Mouse (Mus musculus) liver, embryonic 14.5 days (tissue): ENCODE data around the gene Uqcc3. TPM values are rescaled to one million over a fixed set of nuclear protein-coding genes. Genes with fewer than 3 reads are reported as not detected.

Experiments
- ATAC-seq: fragments of 200-750 bp; cut with Nextera tagmentation; 2 replicates; pipeline ENCODE4 v1.8.0; 2017; ENCODE audit warnings: moderate number of reproducible peaks, mild to moderate bottlenecking, moderate library complexity; ENCODE audit not compliant: insufficient read depth
- DNase-seq, 3 experiments: peaks; one replicate each; pipeline ENCODE4 v3.0.0-alpha.2; 2012 to 2013; ENCODE audit warnings: low read depth in 3 of 3, low spot score in 3 of 3
- H3K27ac ChIP-seq: fragments of 300-500 bp; sonication (generic); 2 replicates; pipeline ENCODE4 v1.5.1; 2014; ENCODE audit warnings: moderate library complexity, mild to moderate bottlenecking, control low read depth, inconsistent platforms
- H3K27me3 ChIP-seq: fragments of 300-500 bp; sonication (generic); 2 replicates; pipeline ENCODE4 v1.6.1; 2014; ENCODE audit warnings: mild to moderate bottlenecking, low read length, moderate library complexity; ENCODE audit not compliant: control insufficient read depth, insufficient read depth
- H3K36me3 ChIP-seq: fragments of 300-500 bp; sonication (generic); replicated peaks from 2 replicates; pipeline ENCODE4 v1.6.1; 2014; ENCODE audit warnings: low read depth; ENCODE audit not compliant: control insufficient read depth, insufficient read depth
- H3K4me1 ChIP-seq, 2 experiments: fragments of 200-500 bp in 1 of 2; fragments of 300-500 bp in 1 of 2; sonication (generic) in 1 of 2; replicated peaks; 2 replicates each; pipeline ENCODE4 v1.6.1; 2012 to 2014; ENCODE audit warnings: antibody characterized with exemption in 1 of 2, inconsistent platforms in 1 of 2, low read length in 1 of 2; ENCODE audit not compliant: control insufficient read depth in 2 of 2, insufficient read depth in 2 of 2
- H3K4me2 ChIP-seq: fragments of 300-500 bp; sonication (generic); 2 replicates; pipeline ENCODE4 v1.6.1; 2014; ENCODE audit warnings: low read depth, mild to moderate bottlenecking, control low read depth, moderate library complexity
- H3K4me3 ChIP-seq, 2 experiments: fragments of 200-500 bp in 1 of 2; fragments of 300-500 bp in 1 of 2; sonication (generic) in 1 of 2; 2 replicates each; pipeline ENCODE4 v1.5.1; 2012 to 2014; ENCODE audit warnings: low read depth in 2 of 2, low read length in 2 of 2, mild to moderate bottlenecking in 2 of 2, control low read depth in 1 of 2, inconsistent platforms in 1 of 2, moderate library complexity in 1 of 2; ENCODE audit not compliant: insufficient read depth in 1 of 2
- H3K9ac ChIP-seq: fragments of 300-500 bp; sonication (generic); replicated peaks from 2 replicates; pipeline ENCODE4 v1.6.1; 2014; ENCODE audit warnings: mild to moderate bottlenecking, control low read depth, moderate library complexity
- H3K9me3 ChIP-seq: fragments of 300-500 bp; sonication (generic); 2 replicates; pipeline ENCODE4 v1.6.1; 2016; ENCODE audit warnings: low read length, mixed read lengths; ENCODE audit not compliant: control insufficient read depth
- CTCF ChIP-seq: IDR thresholded peaks from 2 replicates; pipeline ENCODE4 v1.5.1; 2016; ENCODE audit warnings: antibody characterized with exemption, low read depth, control low read depth
- EP300 ChIP-seq: IDR thresholded peaks from 2 replicates; pipeline ENCODE4 v1.6.1; 2016; ENCODE audit warnings: antibody characterized with exemption, low read depth
- WGBS: fragments of 180-500 bp; shearing (Covaris S2); extraction: QIAGEN DNeasy Blood & Tissue Kit; methylation state at CpG from one replicate; pipeline ENCODE4 v1.1.7; 2014; ENCODE audit not compliant: insufficient replicate concordance; 5-methylcytosine and 5-hydroxymethylcytosine counted together
- polyA plus RNA-seq, 2 experiments: library from polyadenylated mRNA; depleted of rRNA in 1 of 2; stranded (reverse) in 1 of 2; unstranded in 1 of 2; fragments of >200 nt; fragmentation: Nextera tagmentation in 1 of 2; extraction: Ambion mirVana in 1 of 2; gene quantifications; 2 replicates each; pipeline versions ENCODE4 v1.2.1 to v1.2.3; 2012 to 2014

The Uqcc3 gene
- polyA plus RNA-seq, 2 experiments, result 22.2 to 28.3 TPM

DNA sequence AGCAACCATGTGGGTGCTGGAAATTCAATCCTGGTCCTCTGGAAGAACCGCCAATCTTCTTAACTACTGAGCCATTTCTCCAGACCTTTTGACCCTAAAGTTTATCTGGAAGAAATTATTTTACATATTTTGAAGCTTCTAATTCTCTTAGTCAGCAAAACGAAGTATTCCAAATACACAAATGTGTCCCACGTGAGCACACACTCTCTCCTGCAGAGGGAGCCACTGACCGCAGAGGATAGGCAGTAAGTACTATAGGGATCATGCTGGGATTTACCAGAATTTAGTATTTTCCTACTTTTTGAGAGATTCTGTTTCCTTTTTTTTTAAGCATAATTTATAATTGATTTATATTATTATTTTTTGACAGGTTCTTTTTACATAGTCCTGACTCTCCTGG lies 23.0 kb downstream of the Uqcc3 start:
- H3K9me3 ChIP-seq, result no peaks in the 10 kb centered on the region

DNA sequence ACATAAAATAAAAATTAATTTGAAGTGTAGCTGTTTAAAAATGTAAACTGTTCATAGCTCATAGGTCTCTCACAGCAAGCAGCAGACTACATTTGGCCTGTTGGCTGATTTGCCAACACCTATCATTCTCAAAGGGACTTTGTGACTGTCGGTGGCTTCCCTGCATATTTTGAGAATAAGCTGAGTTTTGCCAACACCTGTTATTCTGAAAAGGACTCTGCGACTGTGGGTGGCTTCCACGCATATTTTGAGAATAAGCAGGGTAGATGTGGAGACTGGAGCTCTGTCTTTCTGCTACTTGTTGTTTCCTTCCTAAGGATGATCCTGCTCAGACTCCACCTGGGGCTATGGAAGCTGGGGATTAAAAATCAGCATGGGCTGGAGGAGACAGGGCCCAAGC lies 27.6 kb downstream of the Uqcc3 start:
- ATAC-seq (no peak), DNase-seq (no peak)
- H3K36me3 ChIP-seq, result no peaks in the 10 kb centered on the region
- no peaks in the 10 kb centered on the region for H3K9me3 ChIP-seq
- no peaks in the 10 kb centered on the region for H3K27me3 ChIP-seq
- TF ChIP-seq CTCF, result no peak
- no peak for TF ChIP-seq EP300
- no peak overlapping the region for H3K4me3 ChIP-seq
- H3K4me2 ChIP-seq, result no peak overlapping the region
- no peak overlapping the region for H3K27ac ChIP-seq
- no peak overlapping the region for H3K9ac ChIP-seq
- WGBS, result 73% methylated on average over 3 of the region's 3 CpGs
- 0 out of 4 replicates have a peak, but pooled peaks cover 0 to 4% of the 10 kb centered on the region in 2 experiments for H3K4me1 ChIP-seq

More for the DNA sequence above, 23.0 kb downstream of the Uqcc3 start:
- Histone ChIP-seq H3K9ac (no peak overlapping the region), H3K4me1 (no peaks in the 10 kb centered on the region), H3K27me3 (no peaks in the 10 kb centered on the region), H3K4me3 (no peak overlapping the region), H3K36me3 (no peaks in the 10 kb centered on the region), H3K27ac (no peak overlapping the region), H3K4me2 (no peak overlapping the region)
- TF ChIP-seq CTCF (peak; percentile 78), EP300 (no peak)
- 27% methylated on average over 4 of the region's 4 CpGs for WGBS
- ATAC-seq (no peak), DNase-seq (no peak)

DNA sequence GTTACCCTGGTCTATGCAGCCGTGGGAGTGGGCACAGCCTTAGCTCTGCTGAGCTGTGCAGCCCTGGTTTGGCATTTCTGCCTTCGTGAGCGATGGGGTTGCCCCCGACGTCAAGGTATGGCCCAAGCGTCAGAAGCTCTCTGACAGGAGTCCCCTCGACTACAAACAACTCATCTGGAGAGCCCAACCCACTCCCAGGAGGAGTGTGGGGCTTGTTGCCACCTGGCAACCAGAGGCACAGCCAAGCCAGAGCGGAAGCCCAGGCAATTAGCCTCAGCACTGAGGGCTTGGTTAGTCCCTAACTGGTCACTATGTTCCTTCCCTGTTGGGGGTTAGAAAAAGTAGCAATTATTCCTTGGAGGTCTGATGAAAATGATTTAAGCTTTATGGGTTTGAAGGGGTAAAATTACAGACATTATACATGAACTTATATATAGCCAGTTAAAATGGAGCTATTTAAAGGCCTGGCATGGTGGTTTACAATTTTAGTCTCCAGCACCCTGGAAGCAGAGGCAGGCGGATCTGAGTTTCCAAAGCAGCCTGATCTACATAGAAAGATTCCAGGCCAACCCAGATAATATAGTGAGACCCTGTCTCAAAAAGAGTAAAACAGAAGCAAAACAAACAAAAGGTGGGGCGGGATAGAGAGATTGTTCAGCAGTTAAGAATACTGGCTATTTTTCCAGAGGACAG lies 28.3 kb downstream of the Uqcc3 start:
- Histone ChIP-seq H3K27ac (no peak overlapping the region), H3K36me3 (no peaks in the 10 kb centered on the region; the same call in 1 of the 2 replicates), H3K27me3 (no peaks in the 10 kb centered on the region), H3K9me3 (no peaks in the 10 kb centered on the region), H3K4me2 (no peak overlapping the region), H3K9ac (no peak overlapping the region), H3K4me1 (0 out of 4 replicates have a peak, but pooled peaks cover 0 to 4% of the 10 kb centered on the region in 2 experiments), H3K4me3 (no peak overlapping the region)
- no peak for TF ChIP-seq CTCF
- TF ChIP-seq EP300, result no peak
- 57% methylated on average over 10 of the region's 10 CpGs for WGBS
- DNase-seq (no peak), ATAC-seq (no peak)

DNA sequence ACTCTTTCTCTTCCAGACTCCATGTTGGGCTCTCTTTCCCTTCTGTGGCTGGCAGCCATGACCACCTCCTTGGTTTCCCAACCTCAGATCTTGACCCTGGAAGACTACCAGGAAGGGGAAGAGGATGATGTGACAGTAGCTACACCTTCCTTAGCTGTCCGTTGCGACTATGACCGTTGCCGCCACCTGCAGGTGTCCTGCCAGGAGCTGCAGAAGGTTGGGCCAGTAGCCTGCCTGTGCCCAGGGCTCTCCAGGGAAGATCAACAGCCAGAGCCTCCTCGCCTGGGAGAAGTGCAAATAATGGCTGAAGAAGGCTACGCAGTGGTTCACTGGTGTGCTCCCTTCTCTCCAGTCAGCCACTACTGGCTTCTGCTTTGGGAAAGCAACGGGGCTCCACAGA lies 29.1 kb downstream of the Uqcc3 start:
- Histone ChIP-seq H3K4me1 (0 out of 4 replicates have a peak, but pooled peaks cover 0 to 4% of the 10 kb centered on the region in 2 experiments), H3K27me3 (no peaks in the 10 kb centered on the region), H3K4me2 (no peak overlapping the region), H3K36me3 (peaks cover 3% of the 10 kb centered on the region), H3K9me3 (no peaks in the 10 kb centered on the region), H3K4me3 (no peak overlapping the region), H3K9ac (no peak overlapping the region), H3K27ac (no peak overlapping the region)
- ATAC-seq (no peak), DNase-seq (no peak)
- peak; percentile 42; the same call in 1 of the 2 replicates for TF ChIP-seq CTCF
- TF ChIP-seq EP300, result no peak
- 40% methylated on average over 7 of the region's 7 CpGs for WGBS

DNA sequence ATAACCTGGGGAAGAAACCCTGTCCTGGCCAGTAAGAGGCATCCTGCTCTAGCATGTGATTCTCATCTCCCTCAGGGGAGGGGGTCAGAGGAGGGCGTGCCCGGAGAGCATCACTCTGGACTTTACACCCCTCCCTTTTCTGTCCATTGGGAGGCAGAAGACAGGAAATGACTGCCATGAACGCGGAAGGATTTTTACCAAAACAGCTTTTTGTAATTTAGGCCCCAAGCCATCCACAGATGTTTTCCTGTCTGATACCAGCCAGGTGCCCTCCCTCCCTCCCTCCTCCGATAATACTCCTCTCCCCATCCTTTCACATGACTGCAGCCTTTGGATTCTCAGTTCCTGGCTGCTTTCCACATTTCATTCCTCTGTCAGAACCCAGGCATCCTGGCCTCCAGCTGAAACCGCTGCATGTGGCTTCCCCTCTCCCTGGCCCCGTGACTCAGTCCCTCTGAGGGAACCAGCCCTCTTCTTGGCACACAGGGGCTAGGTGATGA lies 30.3 kb downstream of the Uqcc3 start, which contains the start of gene Lrrn4cl:
Gene Lrrn4cl, plus strand, starts transcription at position 367 of the 500 bp plus-strand sequence.
- TF ChIP-seq EP300 (no peak), CTCF (no peak)
- 40% methylated on average over 7 of the region's 7 CpGs for WGBS
- no peak within 1 kb of the TSS for H3K9ac ChIP-seq
- no peak within 1 kb of the TSS for H3K4me2 ChIP-seq
- no peaks in the 10 kb centered on the region for H3K27me3 ChIP-seq
- H3K36me3 ChIP-seq, result peaks cover 8% of the 10 kb centered on the region
- no peaks in the 10 kb centered on the region for H3K9me3 ChIP-seq
- 0 out of 4 replicates have a peak, but pooled peaks cover 0 to 4% of the 10 kb centered on the region in 2 experiments for H3K4me1 ChIP-seq
- no peak within 1 kb of the TSS for H3K4me3 ChIP-seq
- H3K27ac ChIP-seq, result no peak within 1 kb of the TSS
- DNase-seq (no peak), ATAC-seq (no peak)
